Mouse (Mus musculus) lung, adult 18-20 months (tissue): ENCODE measurements around the gene Smad6.
A peak's percentile ranks its signal among the peaks of the same experiment; 100 is the strongest.

Source experiments
- DNase-seq, 2 experiments: peaks; one replicate each; pipeline ENCODE4 v3.0.0; 2022; ENCODE audit warnings: mixed read lengths in 2 of 2

Smad6 gene

GRCm38 (mm10) chr9:63959129-63959932 lies 62.5 kb downstream of the Smad6 start:
- DNase-seq: peak; percentile 67 to 78

GRCm38 (mm10) chr9:63958337-63959030 lies 63.4 kb downstream of the Smad6 start:
- peak; percentile 58 to 72 for DNase-seq

- DNase-seq: no peak
These were observed 64.1 kb downstream of the Smad6 start for GRCm38 (mm10) chr9:63957647-63958185.

- DNase-seq: peak; percentile 70 to 77
These were observed 65.8 kb downstream of the Smad6 start for GRCm38 (mm10) chr9:63956052-63956451.

GRCm38 (mm10) chr9:63953691-63954090 lies 68.2 kb downstream of the Smad6 start:
- DNase-seq: no peak

- DNase-seq: peak in 1 of 2 experiments; percentile 63
These were observed 69.3 kb downstream of the Smad6 start for GRCm38 (mm10) chr9:63952591-63952990.

GRCm38 (mm10) chr9:63950357-63950756 lies 71.5 kb downstream of the Smad6 start:
- DNase-seq: no peak

GRCm38 (mm10) chr9:63949393-63949792 lies 72.5 kb downstream of the Smad6 start:
- no peak for DNase-seq

- DNase-seq: no peak
These were observed 79.3 kb downstream of the Smad6 start for GRCm38 (mm10) chr9:63942608-63942982.

GRCm38 (mm10) chr9:63941747-63942607 lies 79.9 kb downstream of the Smad6 start:
- peak; percentile 73 to 79 for DNase-seq

GRCm38 (mm10) chr9:63936256-63936655 lies 85.6 kb downstream of the Smad6 start:
- DNase-seq: no peak

GRCm38 (mm10) chr9:63933068-63933467 lies 88.8 kb downstream of the Smad6 start:
- DNase-seq: no peak

GRCm38 (mm10) chr9:63927340-63928049 lies 94.4 kb downstream of the Smad6 start:
- peak; percentile 62 to 70 for DNase-seq

- DNase-seq: no peak
These were observed 95.5 kb downstream of the Smad6 start for GRCm38 (mm10) chr9:63926377-63926776.

GRCm38 (mm10) chr9:63923190-63923717 lies 98.6 kb downstream of the Smad6 start:
- no peak for DNase-seq

GRCm38 (mm10) chr9:63919708-63920107 lies 102.2 kb downstream of the Smad6 start:
- DNase-seq: no peak

- DNase-seq: no peak
These were observed 102.8 kb downstream of the Smad6 start for GRCm38 (mm10) chr9:63919001-63919555.

- DNase-seq: peak; percentile 76 to 81
These were observed 103.6 kb downstream of the Smad6 start for GRCm38 (mm10) chr9:63918245-63918644.

GRCm38 (mm10) chr9:63916441-63916840 lies 105.4 kb downstream of the Smad6 start:
- no peak for DNase-seq

- peak; percentile 59 to 76 for DNase-seq
These were observed 105.9 kb downstream of the Smad6 start for GRCm38 (mm10) chr9:63915976-63916375.

GRCm38 (mm10) chr9:63914944-63915343 lies 106.9 kb downstream of the Smad6 start:
- no peak for DNase-seq

- peak in 1 of 2 experiments; percentile 36 for DNase-seq
These were observed 109.8 kb downstream of the Smad6 start for GRCm38 (mm10) chr9:63912051-63912450.
